Mouse (Mus musculus): ENCODE measurements around the gene Flvcr2. TPM values are rescaled to one million over a fixed set of nuclear protein-coding genes. Genes with fewer than 3 reads are reported as not detected.

The Flvcr2 gene
- polyA plus RNA-seq, 1 experiment from 2014 or later: 0.85 TPM

DNA sequence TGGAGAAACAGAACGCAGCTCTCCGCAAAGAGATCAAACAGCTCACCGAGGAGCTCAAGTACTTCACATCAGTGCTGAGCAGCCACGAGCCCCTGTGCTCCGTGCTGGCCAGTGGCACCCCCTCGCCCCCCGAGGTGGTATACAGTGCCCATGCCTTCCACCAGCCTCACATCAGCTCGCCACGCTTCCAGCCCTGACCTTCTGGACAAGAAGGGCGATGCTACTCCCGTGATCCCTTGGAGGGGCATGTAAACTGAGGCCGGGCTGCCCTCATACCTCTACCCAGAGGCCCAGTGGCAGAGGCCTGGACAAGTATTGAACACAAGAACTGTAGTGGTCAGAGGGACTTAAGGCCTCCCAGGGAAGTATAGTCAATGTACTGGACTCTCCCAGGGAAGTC, 37.8 kb upstream of the Flvcr2 start:
- Histone ChIP-seq H3K27me3 (ENCODE audit: low read depth, poor library complexity, severe bottlenecking) (peaks cover 40% of the 10 kb centered on the region), H3K4me1 (peaks cover 18% of the 10 kb centered on the region), H3K9me3 (replicated peaks) (no peaks in the 10 kb centered on the region), H3K4me3 (no peak overlapping the region), H3K36me3 (no peaks in the 10 kb centered on the region), H3K27ac (replicated peaks) (no peak overlapping the region)
- WGBS: 92% methylated on average over 12 of the region's 12 CpGs
- DNase-seq (ENCODE audit: low spot score): no peak

DNA sequence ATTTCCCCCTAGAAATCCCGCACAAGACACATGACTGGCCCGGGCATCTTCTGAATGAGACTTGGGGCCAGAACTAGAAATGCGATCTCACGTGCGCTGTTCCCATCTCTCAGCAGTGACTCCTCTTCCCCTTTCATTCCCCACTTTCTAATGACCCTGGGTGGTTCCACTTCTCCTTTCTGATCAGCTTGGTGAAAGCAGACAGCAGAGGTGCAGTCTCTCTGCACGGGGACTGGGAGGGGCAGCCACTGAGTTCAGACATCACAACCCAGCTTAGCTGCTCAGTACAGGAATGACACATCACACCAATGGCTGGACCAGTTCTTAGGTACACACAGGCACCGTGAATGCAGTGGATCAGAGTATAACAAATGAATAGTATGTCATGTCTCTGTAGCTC, 35.6 kb upstream of the Flvcr2 start:
- H3K36me3 ChIP-seq: no peaks in the 10 kb centered on the region
- no peak overlapping the region for H3K27ac ChIP-seq (replicated peaks)
- H3K27me3 ChIP-seq (ENCODE audit: low read depth, poor library complexity, severe bottlenecking): peaks cover 24% of the 10 kb centered on the region
- no peak for DNase-seq (ENCODE audit: low spot score)
- WGBS: 82% methylated on average over 7 of the region's 7 CpGs
- no peak overlapping the region for H3K4me3 ChIP-seq
- no peaks in the 10 kb centered on the region for H3K9me3 ChIP-seq (replicated peaks)
- peaks cover 5% of the 10 kb centered on the region for H3K4me1 ChIP-seq

DNA sequence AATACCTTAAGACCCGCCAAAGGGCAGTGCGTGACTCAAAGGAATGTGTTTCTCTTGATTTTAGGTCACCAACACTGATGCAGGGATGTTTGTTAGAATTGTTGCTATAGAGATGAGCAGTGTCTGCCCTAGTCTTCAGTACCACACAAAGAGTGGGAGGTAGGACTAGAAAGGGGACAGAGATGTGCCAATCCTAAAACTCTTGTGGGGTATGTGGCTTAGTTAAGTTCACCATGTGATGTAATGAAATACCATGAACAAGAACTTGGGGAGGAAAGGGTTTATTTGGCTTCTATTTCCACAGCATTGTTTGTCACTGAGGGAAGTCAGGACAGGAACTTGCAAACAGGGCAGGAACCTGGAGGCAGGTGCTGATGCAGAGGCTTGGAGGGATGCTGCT, 33.8 kb upstream of the Flvcr2 start:
- Histone ChIP-seq H3K9me3 (replicated peaks) (no peaks in the 10 kb centered on the region; the same call in 1 of the 2 replicates), H3K27me3 (ENCODE audit: low read depth, poor library complexity, severe bottlenecking) (peaks cover 8% of the 10 kb centered on the region), H3K4me3 (no peak overlapping the region), H3K4me1 (no peaks in the 10 kb centered on the region), H3K36me3 (no peaks in the 10 kb centered on the region), H3K27ac (replicated peaks) (no peak overlapping the region)
- WGBS: 92% methylated on average over 2 of the region's 2 CpGs
- DNase-seq (ENCODE audit: low spot score): no peak

DNA sequence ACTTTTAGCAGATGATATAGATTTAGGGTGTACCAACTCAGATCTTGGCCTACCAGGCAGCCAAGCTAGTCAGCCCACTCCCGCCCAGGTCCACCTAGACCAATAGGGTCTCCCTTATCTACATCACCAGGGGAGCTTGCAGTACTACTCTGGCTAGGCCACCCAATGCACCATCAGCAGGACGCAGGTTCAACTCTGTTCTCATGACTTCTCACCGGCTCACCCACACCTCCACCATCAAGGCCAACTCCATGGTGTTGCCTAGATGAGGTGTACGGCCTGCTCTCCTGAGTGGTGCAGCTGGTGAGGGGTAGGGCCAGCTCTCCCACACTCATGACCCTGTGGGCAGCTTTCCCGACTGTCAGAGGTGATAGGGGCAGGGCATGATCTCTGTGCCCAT, 32.2 kb upstream of the Flvcr2 start:
- no peak overlapping the region for H3K4me3 ChIP-seq
- no peaks in the 10 kb centered on the region for H3K36me3 ChIP-seq
- no peaks in the 10 kb centered on the region for H3K4me1 ChIP-seq
- H3K27me3 ChIP-seq (ENCODE audit: low read depth, poor library complexity, severe bottlenecking): no peaks in the 10 kb centered on the region
- H3K9me3 ChIP-seq (replicated peaks): no peaks in the 10 kb centered on the region; the same call in 1 of the 2 replicates
- H3K27ac ChIP-seq (replicated peaks): no peak overlapping the region
- 88% methylated on average over 5 of the region's 5 CpGs for WGBS
- no peak for DNase-seq (ENCODE audit: low spot score)

DNA sequence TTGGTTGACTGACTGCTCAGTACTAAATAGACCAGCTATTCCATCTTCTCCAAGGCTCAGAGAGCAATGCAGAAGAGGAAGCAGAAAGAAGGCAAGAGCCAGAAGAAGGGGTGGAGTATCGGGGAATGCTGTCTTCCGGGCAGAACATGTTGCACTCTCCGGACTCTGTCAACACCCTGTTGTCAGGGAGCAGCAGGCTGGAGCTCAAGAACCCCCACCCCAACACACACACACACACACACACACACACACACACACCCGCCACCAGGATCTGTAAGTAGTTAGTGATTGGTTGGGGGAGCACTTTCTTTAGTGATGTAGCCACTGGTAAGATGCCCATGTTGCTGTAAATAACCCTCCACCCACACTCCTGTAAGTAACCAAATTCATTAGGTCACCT, 21.0 kb upstream of the Flvcr2 start:
- H3K36me3 ChIP-seq: no peaks in the 10 kb centered on the region

DNA sequence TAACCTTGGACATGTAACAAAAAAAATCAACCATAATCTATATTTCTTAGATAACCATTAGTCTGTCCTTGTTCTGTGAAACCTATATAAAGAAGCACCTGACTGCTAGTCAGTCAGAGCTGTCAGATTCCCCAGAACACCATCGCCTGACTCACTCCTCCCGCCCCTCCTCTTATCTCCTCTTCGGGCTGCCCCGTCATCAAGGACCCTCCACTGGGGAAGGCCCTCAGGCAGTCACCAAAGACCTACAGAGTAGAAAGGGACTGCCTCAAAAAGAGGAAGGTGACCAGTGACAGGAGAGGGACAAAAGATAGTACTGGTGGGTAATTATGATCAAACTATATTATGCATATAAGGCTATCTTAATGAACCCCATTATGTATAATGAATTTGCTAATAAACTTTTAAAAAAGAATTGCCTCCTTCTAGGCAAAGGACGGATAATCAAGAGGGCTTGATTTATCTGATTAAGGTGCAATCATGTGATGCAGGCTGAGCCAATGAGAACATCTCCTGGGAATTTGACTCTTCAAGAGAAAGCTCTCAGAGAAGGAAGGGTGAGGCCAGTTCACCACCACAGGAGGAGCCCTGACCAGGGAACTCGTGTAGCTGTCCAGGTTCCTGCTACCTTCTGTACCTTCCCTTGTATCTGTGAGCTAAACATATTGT, 19.5 kb upstream of the Flvcr2 start:
- Histone ChIP-seq H3K4me1 (no peaks in the 10 kb centered on the region), H3K27me3 (ENCODE audit: low read depth, poor library complexity, severe bottlenecking) (no peaks in the 10 kb centered on the region), H3K36me3 (no peaks in the 10 kb centered on the region), H3K27ac (replicated peaks) (no peak overlapping the region), H3K9me3 (replicated peaks) (no peaks in the 10 kb centered on the region), H3K4me3 (no peak overlapping the region)
- 74% methylated on average over 6 of the region's 6 CpGs for WGBS
- no peak for DNase-seq (ENCODE audit: low spot score)

More for the DNA sequence above, 21.0 kb upstream of the Flvcr2 start:
- Histone ChIP-seq H3K27me3 (ENCODE audit: low read depth, poor library complexity, severe bottlenecking) (no peaks in the 10 kb centered on the region), H3K4me1 (no peaks in the 10 kb centered on the region), H3K9me3 (replicated peaks) (no peaks in the 10 kb centered on the region), H3K27ac (replicated peaks) (no peak overlapping the region), H3K4me3 (no peak overlapping the region)
- 90% methylated on average over 4 of the region's 4 CpGs for WGBS
- no peak for DNase-seq (ENCODE audit: low spot score)

DNA sequence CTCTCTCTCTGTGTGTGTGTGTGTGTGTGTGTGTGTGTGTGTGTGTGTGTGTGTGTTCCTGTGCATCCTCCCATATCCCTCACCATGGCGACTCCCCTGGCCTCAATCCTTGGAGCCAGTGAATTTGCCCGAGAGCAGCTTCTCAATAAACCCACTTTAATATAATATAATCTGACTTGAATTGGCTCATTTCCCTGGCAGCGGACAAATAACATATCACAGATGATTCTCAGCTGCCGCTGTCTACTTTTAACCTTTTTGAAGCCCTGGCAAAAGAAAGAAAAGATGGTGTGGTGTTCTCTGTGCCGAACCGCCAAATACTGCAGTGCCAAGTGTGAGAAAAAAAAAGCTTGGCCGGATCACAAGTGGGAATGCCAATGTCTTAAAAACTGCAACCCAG, 18.2 kb upstream of the Flvcr2 start:
- WGBS: 91% methylated on average over 7 of the region's 7 CpGs
- H3K27ac ChIP-seq (replicated peaks): no peak overlapping the region
- no peak for DNase-seq (ENCODE audit: low spot score)
- no peaks in the 10 kb centered on the region for H3K27me3 ChIP-seq (ENCODE audit: low read depth, poor library complexity, severe bottlenecking)
- no peak overlapping the region for H3K4me3 ChIP-seq
- no peaks in the 10 kb centered on the region for H3K4me1 ChIP-seq
- H3K9me3 ChIP-seq (replicated peaks): no peaks in the 10 kb centered on the region
- H3K36me3 ChIP-seq: no peaks in the 10 kb centered on the region

DNA sequence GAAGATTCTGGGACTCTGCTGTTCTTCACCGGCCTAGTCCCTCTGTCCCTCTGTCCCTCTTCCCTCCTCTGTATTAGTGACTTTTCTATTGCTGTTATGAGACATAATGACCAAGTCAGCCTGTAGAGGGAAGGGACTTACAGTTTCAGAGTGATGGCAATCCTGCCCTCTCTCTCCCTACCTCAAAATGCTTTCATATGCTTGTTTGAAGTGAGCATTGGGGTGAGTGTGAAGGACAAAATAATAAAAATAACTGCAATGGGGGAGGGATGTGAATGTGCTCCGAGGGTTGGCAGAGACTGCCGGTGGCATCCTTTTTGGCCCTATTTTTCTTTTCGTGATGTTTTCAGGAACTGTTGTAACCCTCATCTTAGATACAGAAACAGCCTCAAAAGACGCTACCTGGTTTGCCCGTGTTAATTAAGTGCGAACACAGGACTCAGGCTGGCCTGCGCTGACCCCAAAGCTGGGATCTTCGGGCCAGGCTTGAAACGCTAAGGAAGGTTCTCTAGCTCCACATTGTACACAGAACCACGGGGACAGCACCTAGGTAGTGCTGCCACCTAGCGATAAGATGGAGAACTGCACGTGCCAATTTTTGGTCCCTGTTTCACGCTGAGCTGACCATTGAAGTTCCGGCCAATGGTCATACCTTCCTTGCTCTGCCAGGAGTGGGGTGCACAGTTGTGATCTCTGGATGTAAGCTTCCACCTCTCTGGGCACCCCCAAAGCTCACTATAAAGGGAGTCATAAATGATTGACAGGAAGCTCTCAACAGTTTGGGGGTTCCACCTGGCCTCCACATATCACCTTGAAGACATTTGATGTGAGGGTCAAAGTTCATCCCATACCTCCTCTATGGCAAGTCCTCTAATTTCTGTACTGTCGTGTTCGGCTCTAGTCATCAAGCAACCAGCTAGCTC, 17.1 kb upstream of the Flvcr2 start:
- 39% methylated on average over 17 of the region's 17 CpGs for WGBS
- H3K4me3 ChIP-seq: no peak overlapping the region

DNA sequence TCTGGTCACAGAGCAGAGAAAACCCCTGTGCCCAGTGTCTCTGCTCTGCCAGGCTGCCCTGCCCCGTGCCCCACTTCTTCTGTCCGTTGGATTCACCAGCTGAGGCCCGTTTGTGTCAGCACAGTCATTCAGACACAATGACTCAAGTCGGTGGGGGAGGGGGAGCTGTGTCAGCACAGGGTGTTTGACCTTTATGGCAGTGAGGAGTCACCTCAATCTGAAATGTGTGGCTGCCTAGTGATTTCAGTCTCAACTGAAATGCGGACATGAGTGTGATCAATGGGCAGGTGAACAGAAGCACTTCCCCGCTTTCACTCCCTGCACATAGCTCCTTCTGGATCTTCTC, 16.4 kb upstream of the Flvcr2 start:
- Histone ChIP-seq H3K9me3 (replicated peaks) (no peaks in the 10 kb centered on the region), H3K36me3 (no peaks in the 10 kb centered on the region), H3K4me1 (no peaks in the 10 kb centered on the region), H3K4me3 (no peak overlapping the region), H3K27ac (replicated peaks) (no peak overlapping the region), H3K27me3 (ENCODE audit: low read depth, poor library complexity, severe bottlenecking) (no peaks in the 10 kb centered on the region)
- 67% methylated on average over 6 of the region's 6 CpGs for WGBS
- no peak for DNase-seq (ENCODE audit: low spot score)

More for the DNA sequence above, 17.1 kb upstream of the Flvcr2 start:
- Histone ChIP-seq H3K36me3 (no peaks in the 10 kb centered on the region), H3K9me3 (replicated peaks) (no peaks in the 10 kb centered on the region), H3K27me3 (ENCODE audit: low read depth, poor library complexity, severe bottlenecking) (no peaks in the 10 kb centered on the region), H3K27ac (replicated peaks) (no peak overlapping the region), H3K4me1 (no peaks in the 10 kb centered on the region)
- DNase-seq (ENCODE audit: low spot score): peak; percentile 65

DNA sequence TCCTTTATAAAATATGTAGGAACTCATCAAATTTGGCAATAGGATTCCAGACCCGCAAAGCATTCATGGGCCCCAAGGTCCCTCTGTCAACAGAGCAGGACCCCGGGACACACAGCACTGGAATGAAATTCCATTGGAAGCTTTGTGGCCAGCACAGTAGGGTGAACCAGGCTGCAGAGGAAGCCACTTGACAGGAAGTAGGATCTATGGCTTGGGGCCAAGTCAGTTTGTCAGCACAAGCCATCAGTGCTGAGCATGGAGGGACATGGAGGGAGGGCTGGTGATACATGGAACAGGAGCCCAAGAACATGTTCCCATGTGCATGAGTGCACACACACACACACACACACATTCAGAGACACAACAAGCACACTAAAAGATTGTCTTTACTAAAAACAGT, 10.1 kb upstream of the Flvcr2 start:
- 84% methylated on average over 2 of the region's 2 CpGs for WGBS
- Histone ChIP-seq H3K27ac (replicated peaks) (no peak overlapping the region), H3K9me3 (replicated peaks) (no peaks in the 10 kb centered on the region), H3K27me3 (ENCODE audit: low read depth, poor library complexity, severe bottlenecking) (no peaks in the 10 kb centered on the region), H3K4me1 (no peaks in the 10 kb centered on the region), H3K36me3 (no peaks in the 10 kb centered on the region), H3K4me3 (no peak overlapping the region)
- DNase-seq (ENCODE audit: low spot score): no peak

DNA sequence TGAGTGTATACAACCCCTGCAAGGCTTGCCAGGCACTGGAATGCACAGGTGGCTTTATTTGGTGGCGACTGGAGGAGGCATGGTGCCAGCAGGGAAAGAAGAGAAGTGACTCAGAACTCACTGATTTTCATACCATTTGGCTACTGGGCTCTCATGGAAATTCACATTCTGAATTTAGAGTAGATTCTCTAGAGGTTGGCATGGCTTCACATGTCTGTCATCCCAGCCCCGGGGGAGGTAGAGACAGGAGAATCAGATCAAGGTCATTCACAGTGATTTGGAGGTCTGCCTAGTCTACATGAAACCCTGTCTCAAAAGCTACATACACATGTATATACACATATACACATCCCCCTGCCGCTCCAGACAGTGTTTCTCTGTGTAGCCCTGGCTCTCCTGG, 9.4 kb upstream of the Flvcr2 start:
- Histone ChIP-seq H3K4me1 (no peaks in the 10 kb centered on the region), H3K9me3 (replicated peaks) (no peaks in the 10 kb centered on the region), H3K27me3 (ENCODE audit: low read depth, poor library complexity, severe bottlenecking) (no peaks in the 10 kb centered on the region), H3K4me3 (no peak overlapping the region), H3K36me3 (no peaks in the 10 kb centered on the region), H3K27ac (replicated peaks) (no peak overlapping the region)
- WGBS: 91% methylated on average over 3 of the region's 3 CpGs
- no peak for DNase-seq (ENCODE audit: low spot score)

DNA sequence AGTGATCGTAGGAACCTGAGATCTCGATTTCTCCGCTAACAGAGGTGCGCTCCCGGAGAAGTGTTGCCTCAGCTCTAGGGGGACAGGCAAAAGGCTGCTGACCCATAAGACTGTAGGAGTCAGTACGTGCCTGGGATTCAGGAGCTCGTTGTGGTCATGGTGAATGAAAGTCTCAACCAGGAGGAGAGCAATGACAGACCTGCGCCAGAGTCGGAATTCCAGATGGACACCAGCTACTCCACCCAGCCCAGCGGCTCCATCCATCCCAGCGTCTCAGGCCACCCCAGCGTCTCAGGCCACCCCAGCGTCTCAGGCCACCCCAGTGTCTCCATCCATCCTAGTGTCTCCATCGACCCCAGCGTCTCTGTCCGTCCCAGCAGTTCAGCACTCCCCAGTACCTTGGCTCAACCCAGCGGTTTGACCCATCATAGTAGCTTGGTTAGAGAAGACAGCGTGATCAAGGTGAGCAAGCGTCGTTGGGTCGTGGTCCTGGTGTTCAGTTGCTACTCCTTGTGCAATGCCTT, 419 bp downstream of the Flvcr2 start:
- peaks cover 35% of the 10 kb centered on the region for H3K27me3 ChIP-seq (ENCODE audit: low read depth, poor library complexity, severe bottlenecking)
- H3K36me3 ChIP-seq: no peaks in the 10 kb centered on the region
- no peaks in the 10 kb centered on the region for H3K9me3 ChIP-seq (replicated peaks)
- H3K27ac ChIP-seq (replicated peaks): peak overlapping the region; percentile 52; the same call in 1 of the 2 replicates
- H3K4me3 ChIP-seq: peak overlapping the region; percentile 62
- WGBS: 20% methylated on average over 21 of the region's 21 CpGs
- peaks cover 17% of the 10 kb centered on the region for H3K4me1 ChIP-seq
- no peak for DNase-seq (ENCODE audit: low spot score)

DNA sequence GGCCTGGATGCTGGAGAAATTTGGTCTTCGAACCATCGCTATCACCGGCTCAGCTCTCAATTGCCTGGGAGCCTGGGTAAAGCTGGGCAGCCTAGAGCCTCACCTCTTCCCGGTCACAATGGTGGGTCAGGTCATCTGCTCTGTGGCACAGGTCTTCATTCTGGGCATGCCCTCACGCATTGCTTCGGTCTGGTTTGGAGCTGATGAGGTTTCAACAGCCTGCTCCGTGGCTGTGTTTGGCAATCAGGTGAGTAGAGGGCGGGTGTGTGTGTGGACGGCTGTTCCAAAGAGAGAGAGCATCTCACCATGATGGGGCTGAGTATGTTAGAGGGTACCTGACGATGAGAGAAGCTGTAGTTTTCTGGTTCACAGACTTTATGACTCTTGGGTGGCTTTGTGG, 1.0 kb downstream of the Flvcr2 start:
- peaks cover 35% of the 10 kb centered on the region for H3K27me3 ChIP-seq (ENCODE audit: low read depth, poor library complexity, severe bottlenecking)
- H3K4me3 ChIP-seq: peak overlapping the region; percentile 62; the same call in 1 of the 2 replicates
- no peak for DNase-seq (ENCODE audit: low spot score)
- H3K9me3 ChIP-seq (replicated peaks): no peaks in the 10 kb centered on the region
- H3K4me1 ChIP-seq: peaks cover 17% of the 10 kb centered on the region
- 92% methylated on average over 10 of the region's 10 CpGs for WGBS
- H3K36me3 ChIP-seq: no peaks in the 10 kb centered on the region
- H3K27ac ChIP-seq (replicated peaks): no peak overlapping the region
